Mouse (Mus musculus) forebrain, embryonic 11.5 days (tissue): ENCODE results near the gene 3110082I17Rik. TPM values are rescaled to one million over a fixed set of nuclear protein-coding genes. Genes with fewer than 3 reads are reported as not detected.

Source experiments
- ATAC-seq: fragments of 200-750 bp; cut with Nextera tagmentation; replicated peaks from 2 replicates; pipeline ENCODE4 v1.8.0; 2017; ENCODE audit warnings: moderate TSS enrichment; ENCODE audit not compliant: low FRiP score
- DNase-seq: peaks from one replicate; pipeline ENCODE4 v3.0.0-alpha.2; 2017; ENCODE audit warnings: low spot score
- H3K27ac ChIP-seq: fragments of 300-500 bp; sonication (generic); 2 replicates; pipeline ENCODE4 v1.5.1; 2014; ENCODE audit warnings: low read depth, low read length
- H3K27me3 ChIP-seq: fragments of 300-500 bp; sonication (generic); 2 replicates; pipeline ENCODE4 v1.6.1; 2014; ENCODE audit warnings: mild to moderate bottlenecking, low read length, mixed read lengths; ENCODE audit not compliant: control insufficient read depth, insufficient read depth
- H3K36me3 ChIP-seq: fragments of 300-500 bp; sonication (generic); 2 replicates; pipeline ENCODE4 v1.6.1; 2014; ENCODE audit warnings: mild to moderate bottlenecking, low read length, moderate library complexity, mixed read lengths; ENCODE audit not compliant: control insufficient read depth, insufficient read depth
- H3K4me1 ChIP-seq: fragments of 300-500 bp; sonication (generic); replicated peaks from 2 replicates; pipeline ENCODE4 v1.6.1; 2014; ENCODE audit warnings: low read length, mixed read lengths; ENCODE audit not compliant: control insufficient read depth, insufficient read depth
- H3K4me2 ChIP-seq: fragments of 300-500 bp; sonication (generic); 2 replicates; pipeline ENCODE4 v1.6.1; 2014; ENCODE audit warnings: low read depth, mild to moderate bottlenecking, low read length, moderate library complexity, mixed read lengths; ENCODE audit not compliant: severe bottlenecking
- H3K4me3 ChIP-seq: fragments of 300-500 bp; sonication (generic); 2 replicates; pipeline ENCODE4 v1.5.1; 2014; ENCODE audit warnings: low read depth, low read length
- H3K9ac ChIP-seq: fragments of 300-500 bp; sonication (generic); 2 replicates; pipeline ENCODE4 v1.6.1; 2014; ENCODE audit warnings: low read length
- H3K9me3 ChIP-seq: fragments of 300-500 bp; sonication (generic); 2 replicates; pipeline ENCODE4 v1.6.1; 2016; ENCODE audit warnings: low read length, mixed read lengths; ENCODE audit not compliant: control insufficient read depth
- WGBS: fragments of 180-500 bp; shearing (Covaris S2); extraction: QIAGEN DNeasy Blood & Tissue Kit; methylation state at CpG from one replicate; pipeline ENCODE4 v1.1.7; 2014; 5-methylcytosine and 5-hydroxymethylcytosine counted together
- polyA plus RNA-seq: library from polyadenylated mRNA; unstranded; fragments of >200 nt; fragmentation: Nextera tagmentation; extraction: Ambion mirVana; gene quantifications from 2 replicates; pipeline ENCODE4 v1.2.1, GENCODE M21; 2014

3110082I17Rik gene
- polyA plus RNA-seq, 1 experiment from 2014 or later = 38.5 TPM

DNA sequence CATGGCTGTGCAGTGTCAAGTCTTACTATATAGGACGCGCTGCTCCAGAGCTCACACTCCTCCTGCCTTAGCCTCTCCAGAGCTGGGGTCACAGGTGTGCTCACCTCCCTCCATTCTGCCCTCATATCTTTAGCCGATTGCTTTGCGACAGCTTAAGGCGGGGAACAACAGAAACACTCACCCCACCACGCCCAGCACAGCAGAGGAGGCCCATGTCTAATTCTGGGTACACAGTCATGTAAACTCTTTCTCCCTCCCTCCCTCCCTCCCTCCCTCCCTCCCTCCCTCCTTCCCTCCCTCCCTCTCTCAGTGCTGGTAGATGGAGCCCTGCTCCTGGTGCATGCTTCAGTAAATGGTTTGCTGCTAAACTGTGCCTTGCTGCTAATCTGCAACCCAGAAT, 110.6 kb downstream of the 3110082I17Rik start:
- Histone ChIP-seq H3K4me2 (no peak overlapping the region), H3K9me3 (no peaks in the 10 kb centered on the region), H3K27me3 (no peaks in the 10 kb centered on the region), H3K4me1 (0 out of 2 replicates have a peak, but pooled peaks cover 2% of the 10 kb centered on the region), H3K36me3 (no peaks in the 10 kb centered on the region), H3K9ac (no peak overlapping the region), H3K4me3 (no peak overlapping the region), H3K27ac (no peak overlapping the region)
- WGBS = 80% methylated on average over 6 of the region's 6 CpGs
- ATAC-seq (no peak), DNase-seq (no peak)

DNA sequence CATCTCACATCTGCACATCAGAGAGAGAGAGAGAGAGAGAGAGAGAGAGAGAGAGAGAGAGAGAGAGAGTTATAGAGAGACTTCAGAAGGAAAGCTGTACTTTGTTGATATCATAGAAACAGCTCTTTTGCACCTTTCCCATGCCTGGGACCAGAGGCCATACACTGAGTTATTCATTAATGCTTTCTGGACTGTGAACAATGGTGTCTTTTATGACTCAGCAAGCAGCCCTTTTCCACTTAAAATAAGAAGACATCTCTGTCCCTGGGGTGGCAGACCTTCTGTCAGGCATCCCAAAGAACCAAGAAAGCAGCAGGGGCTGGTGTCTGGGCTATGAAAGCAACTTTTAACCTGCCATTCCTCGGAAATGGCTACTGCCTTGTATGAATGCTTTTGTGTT, 113.1 kb downstream of the 3110082I17Rik start:
- Histone ChIP-seq H3K9ac (no peak overlapping the region), H3K4me2 (no peak overlapping the region), H3K9me3 (no peaks in the 10 kb centered on the region), H3K27me3 (no peaks in the 10 kb centered on the region), H3K4me1 (0 out of 2 replicates have a peak, but pooled peaks cover 4% of the 10 kb centered on the region), H3K27ac (no peak overlapping the region), H3K36me3 (peaks cover 1% of the 10 kb centered on the region; the same call in 1 of the 2 replicates), H3K4me3 (no peak overlapping the region)
- DNase-seq (no peak), ATAC-seq (no peak)
- WGBS = 72% methylated on average over 1 of the region's 1 CpGs

DNA sequence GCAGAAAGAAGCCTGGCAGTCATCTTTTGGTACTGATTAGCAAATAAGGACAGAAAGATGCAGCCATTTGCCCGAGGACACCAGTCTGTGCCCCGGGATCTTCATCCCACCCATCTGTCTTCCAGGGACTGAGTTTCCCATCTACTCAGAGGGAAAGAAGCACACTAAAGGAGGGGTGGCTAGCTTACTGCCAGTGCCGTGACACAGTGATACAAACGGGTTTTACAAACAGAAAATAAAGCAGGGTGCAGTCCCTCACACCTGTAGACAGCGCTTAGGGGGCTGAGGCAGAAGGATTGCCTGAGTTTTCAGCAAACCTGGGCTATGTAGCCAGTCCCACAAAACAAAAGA, 115.0 kb downstream of the 3110082I17Rik start:
- Histone ChIP-seq H3K4me3 (peak overlapping the region; percentile 58; the same call in 1 of the 2 replicates), H3K27me3 (no peaks in the 10 kb centered on the region), H3K9me3 (no peaks in the 10 kb centered on the region), H3K36me3 (peaks cover 5% of the 10 kb centered on the region; the same call in 1 of the 2 replicates), H3K4me2 (peak overlapping the region; percentile 6; the same call in 1 of the 2 replicates), H3K27ac (no peak overlapping the region), H3K4me1 (0 out of 2 replicates have a peak, but pooled peaks cover 2% of the 10 kb centered on the region), H3K9ac (no peak overlapping the region; the same call in 1 of the 2 replicates)
- DNase-seq = no peak
- ATAC-seq = no peak
- 17% methylated on average over 5 of the region's 5 CpGs for WGBS

DNA sequence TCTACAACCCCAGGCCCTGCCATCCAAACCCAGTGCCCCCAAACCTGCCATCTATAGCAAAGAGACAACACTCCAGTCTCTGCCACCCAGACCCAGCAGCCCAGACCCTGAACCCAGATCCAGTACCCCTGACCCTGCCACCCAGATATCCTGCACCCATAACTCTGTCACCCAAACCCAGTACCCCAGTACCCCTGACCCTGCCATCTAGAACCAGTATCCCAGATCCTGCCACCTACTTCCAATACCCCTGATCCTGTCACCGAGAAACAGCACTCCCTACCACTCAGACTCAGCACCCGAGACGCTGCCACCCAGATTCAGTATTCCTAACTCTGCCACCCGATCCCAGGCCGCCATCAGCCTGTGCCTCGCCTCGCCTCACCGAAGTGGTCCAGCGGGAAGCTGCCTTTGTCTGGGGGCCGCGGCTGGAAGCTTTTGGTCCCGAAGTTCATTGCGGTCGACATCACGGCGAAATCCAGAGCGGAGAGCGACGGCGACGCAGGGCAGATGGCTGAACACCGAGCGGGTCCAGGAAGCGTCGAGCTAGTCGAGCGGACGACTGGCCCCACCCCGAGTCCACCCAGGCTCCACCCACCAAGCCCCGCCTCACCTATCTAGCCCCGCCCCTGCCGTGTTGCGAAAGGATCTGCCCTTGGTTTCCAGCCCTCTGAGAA, 115.5 kb downstream of the 3110082I17Rik start:
- peak; percentile 97 for DNase-seq
- under 1% methylated on average over 33 of the region's 33 CpGs for WGBS

DNA sequence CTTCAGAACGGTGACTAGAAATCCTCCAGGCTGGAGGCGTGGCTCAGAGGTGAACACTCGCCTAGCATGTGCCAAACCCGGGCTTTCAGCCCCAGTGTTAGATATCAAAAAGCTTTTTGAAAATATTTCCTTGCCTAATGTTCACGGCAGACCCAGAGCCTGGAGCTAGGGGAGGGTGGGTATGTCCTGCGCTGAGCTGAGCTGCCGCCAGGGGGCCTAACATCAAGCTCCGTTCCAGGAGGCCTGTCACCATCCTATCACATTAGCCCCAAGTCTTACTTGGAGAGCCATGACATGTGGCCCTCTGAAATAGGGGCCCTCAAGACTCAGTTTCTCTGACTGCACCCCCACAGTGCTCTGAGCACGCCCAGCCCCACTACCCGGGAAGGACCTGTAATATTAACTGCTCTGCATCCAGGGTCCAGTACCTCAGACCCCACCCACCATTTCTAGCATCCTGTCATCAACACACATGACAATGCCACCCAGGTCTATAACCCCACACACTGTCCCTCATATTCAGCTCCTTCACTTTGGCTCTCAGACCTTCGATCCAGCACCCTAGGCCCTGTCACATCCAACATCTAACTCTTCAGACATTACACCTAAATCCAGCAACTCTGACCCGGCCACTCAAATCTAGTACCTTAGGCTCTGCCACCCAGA, 116.2 kb downstream of the 3110082I17Rik start:
- peak overlapping the region; percentile 83 for H3K9ac ChIP-seq
- 0 out of 2 replicates have a peak, but pooled peaks cover 2% of the 10 kb centered on the region for H3K4me1 ChIP-seq
- peak overlapping the region; percentile 80 for H3K4me2 ChIP-seq
- H3K27me3 ChIP-seq = no peaks in the 10 kb centered on the region
- DNase-seq (peak; percentile 92), ATAC-seq (peak; percentile 74)
- peaks cover 7% of the 10 kb centered on the region; the same call in 1 of the 2 replicates for H3K36me3 ChIP-seq
- 8% methylated on average over 12 of the region's 12 CpGs for WGBS
- peak overlapping the region; percentile 58 for H3K4me3 ChIP-seq
- H3K9me3 ChIP-seq = no peaks in the 10 kb centered on the region
- 0 out of 2 replicates have a peak overlapping the region, but pooled peaks have one; percentile 3 for H3K27ac ChIP-seq

More for the DNA sequence above, 115.5 kb downstream of the 3110082I17Rik start:
- Histone ChIP-seq H3K27ac (0 out of 2 replicates have a peak overlapping the region, but pooled peaks have one; percentile 3), H3K36me3 (peaks cover 5% of the 10 kb centered on the region; the same call in 1 of the 2 replicates), H3K27me3 (no peaks in the 10 kb centered on the region), H3K4me1 (0 out of 2 replicates have a peak, but pooled peaks cover 2% of the 10 kb centered on the region), H3K4me3 (peak overlapping the region; percentile 58), H3K9me3 (no peaks in the 10 kb centered on the region), H3K4me2 (peak overlapping the region; percentile 80), H3K9ac (peak overlapping the region; percentile 83)
- peak; percentile 91 for ATAC-seq

DNA sequence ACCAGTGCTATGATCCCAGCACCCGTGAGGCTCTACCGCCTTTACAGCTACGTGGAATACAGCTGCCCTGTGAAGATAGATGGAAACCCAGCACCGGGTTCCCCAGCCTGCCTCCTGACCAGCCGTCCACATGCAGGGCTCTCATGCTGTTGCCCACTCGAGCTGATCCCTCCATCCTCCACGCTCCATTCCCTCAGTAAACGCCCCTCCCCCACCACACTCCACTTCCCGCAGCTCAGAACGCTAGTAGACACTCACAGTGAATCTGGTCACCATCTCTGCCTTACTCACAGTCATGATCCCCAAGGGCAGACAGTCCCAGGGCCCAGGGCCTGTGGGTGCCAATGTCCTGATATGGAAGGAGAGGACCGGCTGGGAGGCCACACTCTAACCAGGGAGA, 121.4 kb downstream of the 3110082I17Rik start:
- ATAC-seq (no peak), DNase-seq (no peak)
- Histone ChIP-seq H3K4me3 (no peak overlapping the region), H3K4me1 (0 out of 2 replicates have a peak, but pooled peaks cover 1% of the 10 kb centered on the region), H3K36me3 (peaks cover 12% of the 10 kb centered on the region), H3K4me2 (no peak overlapping the region), H3K27ac (no peak overlapping the region), H3K9me3 (no peaks in the 10 kb centered on the region), H3K27me3 (no peaks in the 10 kb centered on the region), H3K9ac (no peak overlapping the region)
- WGBS = 87% methylated on average over 11 of the region's 11 CpGs

DNA sequence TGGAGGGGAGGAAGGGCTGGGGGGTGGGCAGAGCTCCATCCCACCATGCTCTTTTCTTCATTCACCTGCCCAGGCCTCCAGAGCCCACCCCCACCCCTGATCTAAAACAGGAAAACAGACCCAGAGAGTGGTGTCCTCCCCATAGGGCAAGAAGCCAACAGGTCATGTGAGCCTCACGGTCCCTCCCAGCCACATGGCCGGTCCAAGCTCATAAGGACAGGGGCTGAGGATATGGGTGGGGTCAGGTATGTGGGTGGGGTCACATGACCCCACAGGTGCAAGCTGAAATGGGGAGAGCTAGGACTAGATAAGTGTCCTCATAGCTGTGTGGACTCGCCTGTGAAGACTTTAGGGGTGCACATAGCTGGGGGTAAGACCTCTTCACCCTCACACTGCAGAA, 121.9 kb downstream of the 3110082I17Rik start:
- ATAC-seq (no peak), DNase-seq (no peak)
- no peak overlapping the region for H3K4me2 ChIP-seq
- no peak overlapping the region for H3K4me3 ChIP-seq
- no peaks in the 10 kb centered on the region for H3K9me3 ChIP-seq
- WGBS = 98% methylated on average over 3 of the region's 3 CpGs
- no peaks in the 10 kb centered on the region for H3K27me3 ChIP-seq
- peaks cover 12% of the 10 kb centered on the region for H3K36me3 ChIP-seq
- no peaks in the 10 kb centered on the region for H3K4me1 ChIP-seq
- H3K27ac ChIP-seq = no peak overlapping the region
- H3K9ac ChIP-seq = no peak overlapping the region

DNA sequence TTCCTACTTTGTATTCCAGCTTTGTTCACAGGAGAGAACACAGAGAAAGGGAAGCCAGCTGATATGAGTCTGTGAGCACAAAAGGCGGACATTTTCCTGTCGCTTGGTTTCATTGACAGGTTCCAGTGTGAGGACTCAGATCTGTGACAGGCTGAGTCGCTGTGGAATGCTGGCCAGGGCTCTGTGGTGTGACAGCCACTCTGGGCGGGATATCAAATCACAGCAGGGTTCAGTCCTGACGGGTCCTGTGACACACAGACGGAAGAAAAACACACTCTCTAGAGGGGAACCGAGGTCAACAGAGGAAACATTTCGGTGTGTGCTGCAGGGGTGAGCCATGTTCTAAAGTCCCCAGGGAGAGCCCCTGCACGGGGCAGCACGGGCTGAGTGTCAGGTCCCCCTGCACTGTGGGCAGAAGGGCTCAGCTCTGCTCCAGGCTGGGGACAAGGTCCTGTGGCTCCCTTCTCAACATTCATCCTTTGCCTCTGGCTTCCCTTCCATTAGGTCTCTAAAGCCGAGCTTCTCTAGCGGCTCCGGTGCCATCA, 122.4 kb downstream of the 3110082I17Rik start:
- Histone ChIP-seq H3K4me2 (no peak overlapping the region), H3K9ac (no peak overlapping the region), H3K4me1 (no peaks in the 10 kb centered on the region), H3K27ac (no peak overlapping the region), H3K4me3 (no peak overlapping the region), H3K9me3 (no peaks in the 10 kb centered on the region), H3K27me3 (no peaks in the 10 kb centered on the region), H3K36me3 (peaks cover 12% of the 10 kb centered on the region)
- WGBS = 88% methylated on average over 13 of the region's 13 CpGs
- no peak for DNase-seq
- ATAC-seq = no peak
